Mouse (Mus musculus) induced T-regulatory cell, adult 2 months (primary cell): ENCODE data around the gene Gsk3a.

Source experiments
- DNase-seq: peaks from one replicate; pipeline ENCODE4 v3.0.0-alpha.2; 2012; ENCODE audit warnings: low read depth

Gene Gsk3a

DNA sequence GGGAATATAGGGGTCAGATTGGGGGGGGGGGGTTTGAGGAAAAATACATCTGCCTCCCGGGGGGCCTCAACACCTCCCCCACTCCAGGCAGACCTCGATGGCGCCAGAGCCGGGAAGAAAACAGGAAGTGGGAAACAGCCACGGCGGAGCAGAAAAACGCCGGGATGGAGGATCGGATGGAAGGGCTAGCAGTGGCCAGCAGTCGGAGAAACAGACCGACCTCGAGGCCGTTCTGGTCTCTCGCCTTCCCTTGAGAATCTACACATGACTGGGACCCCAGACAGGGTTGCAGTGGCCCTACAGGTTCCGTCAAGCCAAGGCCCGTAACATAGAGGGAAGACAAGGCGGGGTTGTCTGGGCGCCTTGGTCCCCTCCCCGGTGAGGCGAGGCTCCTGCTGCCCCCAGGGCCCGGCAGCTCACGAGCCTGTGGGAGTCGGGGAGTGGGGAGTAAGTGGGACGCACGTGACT lies 11.2 kb upstream of the Gsk3a start:
- no peak for DNase-seq

DNA sequence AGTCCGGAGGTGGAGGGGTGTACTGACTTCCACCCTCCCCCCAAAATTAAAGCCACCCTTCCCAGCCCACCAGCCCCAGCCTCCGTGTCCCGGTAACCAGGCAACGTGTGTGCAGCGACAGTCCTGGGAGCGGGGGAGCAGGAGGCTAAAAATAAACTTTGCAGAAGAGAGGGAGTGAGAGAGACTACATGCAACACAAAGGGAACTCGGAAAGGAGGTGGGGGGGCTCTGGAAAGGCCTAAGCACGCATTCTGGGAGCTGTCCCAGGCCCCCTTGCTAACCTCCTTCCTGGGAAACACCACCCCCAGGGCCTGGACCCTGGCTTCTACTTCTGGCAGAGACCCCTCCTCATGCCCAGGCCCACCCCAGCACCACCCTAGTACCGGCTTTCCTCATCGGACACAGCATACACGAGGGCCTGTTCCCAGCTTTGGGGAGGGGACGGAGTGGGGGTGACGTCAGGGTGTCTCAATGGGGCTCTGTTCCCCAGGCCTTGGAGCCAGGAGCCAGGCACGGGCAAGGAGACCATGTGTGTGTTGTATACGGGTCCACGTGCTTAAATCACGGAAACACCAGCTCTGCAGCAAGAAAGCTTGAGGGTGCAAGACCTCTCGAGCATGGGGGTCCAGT lies 10.5 kb upstream of the Gsk3a start:
- peak; percentile 43 for DNase-seq

DNA sequence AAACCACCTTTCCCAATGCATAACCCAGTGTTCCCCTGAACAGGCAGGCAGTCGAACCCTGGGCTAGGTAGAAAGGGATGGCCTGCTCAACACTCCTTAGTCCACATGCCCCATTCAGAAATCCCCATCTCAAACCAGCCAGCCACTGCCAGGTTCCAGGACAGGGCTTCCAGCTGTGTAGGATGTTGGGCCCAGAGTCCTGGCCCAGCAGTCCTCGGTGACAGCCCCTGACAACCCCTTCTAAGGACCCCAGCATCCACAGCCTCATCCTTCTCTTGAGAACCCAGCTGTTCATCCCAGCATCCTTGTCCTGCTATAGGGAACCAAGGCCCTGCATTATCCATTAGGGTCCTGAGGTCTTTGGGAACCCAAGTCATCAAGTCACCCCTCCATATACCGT lies 9.8 kb upstream of the Gsk3a start:
- DNase-seq = peak; percentile 43

DNA sequence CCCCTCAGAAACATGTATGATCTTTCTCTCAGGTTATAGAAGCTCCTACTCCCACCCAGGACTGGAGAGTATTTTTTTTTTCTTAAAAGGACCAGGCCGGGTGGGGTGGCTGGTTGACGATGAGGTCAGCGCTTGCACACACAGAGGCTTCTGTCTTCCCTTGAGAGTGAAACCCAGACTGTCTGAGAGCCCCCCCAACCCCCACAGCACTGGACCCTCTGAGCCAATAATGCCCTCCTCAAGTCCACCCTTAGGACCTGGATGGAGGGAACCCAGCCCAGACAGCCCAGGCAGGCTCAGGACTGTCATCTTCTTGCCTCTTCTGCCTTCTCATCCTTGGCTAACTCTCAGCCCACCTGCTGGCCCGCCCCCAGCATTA lies 9.1 kb upstream of the Gsk3a start:
- no peak for DNase-seq

DNA sequence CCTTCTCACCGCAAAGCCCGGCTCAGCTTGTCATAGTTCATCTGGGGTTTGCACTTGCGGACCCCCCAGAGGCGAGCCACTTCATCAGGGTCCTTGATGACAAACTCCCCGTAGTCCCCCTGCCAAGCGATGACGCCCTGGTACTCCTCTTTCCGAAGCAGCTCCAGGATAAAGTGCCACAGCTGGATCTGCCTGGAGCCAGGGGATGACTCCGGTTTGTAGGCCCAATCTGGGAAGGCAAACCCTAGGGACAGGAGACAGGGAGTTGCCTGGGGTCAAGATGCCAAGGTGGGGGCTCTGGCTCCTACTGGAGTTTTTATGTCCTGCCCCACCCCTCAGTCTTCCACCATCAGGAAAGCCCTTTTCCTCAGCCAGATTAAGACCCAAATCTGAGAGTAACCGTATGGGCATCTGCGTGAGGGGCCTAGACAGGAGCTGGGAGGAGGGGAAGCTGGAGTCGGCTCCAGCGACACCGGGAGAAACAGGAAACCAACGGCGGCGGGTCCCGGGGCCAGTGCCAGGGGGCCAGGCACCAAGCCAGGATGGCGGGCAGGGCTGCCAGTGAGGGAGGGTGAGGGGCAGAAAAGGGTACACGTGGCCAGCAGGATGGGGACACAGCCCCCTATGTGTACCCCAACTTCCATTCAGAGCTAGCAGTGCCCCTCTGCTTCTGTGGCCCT lies 8.6 kb upstream of the Gsk3a start:
- no peak for DNase-seq

DNA sequence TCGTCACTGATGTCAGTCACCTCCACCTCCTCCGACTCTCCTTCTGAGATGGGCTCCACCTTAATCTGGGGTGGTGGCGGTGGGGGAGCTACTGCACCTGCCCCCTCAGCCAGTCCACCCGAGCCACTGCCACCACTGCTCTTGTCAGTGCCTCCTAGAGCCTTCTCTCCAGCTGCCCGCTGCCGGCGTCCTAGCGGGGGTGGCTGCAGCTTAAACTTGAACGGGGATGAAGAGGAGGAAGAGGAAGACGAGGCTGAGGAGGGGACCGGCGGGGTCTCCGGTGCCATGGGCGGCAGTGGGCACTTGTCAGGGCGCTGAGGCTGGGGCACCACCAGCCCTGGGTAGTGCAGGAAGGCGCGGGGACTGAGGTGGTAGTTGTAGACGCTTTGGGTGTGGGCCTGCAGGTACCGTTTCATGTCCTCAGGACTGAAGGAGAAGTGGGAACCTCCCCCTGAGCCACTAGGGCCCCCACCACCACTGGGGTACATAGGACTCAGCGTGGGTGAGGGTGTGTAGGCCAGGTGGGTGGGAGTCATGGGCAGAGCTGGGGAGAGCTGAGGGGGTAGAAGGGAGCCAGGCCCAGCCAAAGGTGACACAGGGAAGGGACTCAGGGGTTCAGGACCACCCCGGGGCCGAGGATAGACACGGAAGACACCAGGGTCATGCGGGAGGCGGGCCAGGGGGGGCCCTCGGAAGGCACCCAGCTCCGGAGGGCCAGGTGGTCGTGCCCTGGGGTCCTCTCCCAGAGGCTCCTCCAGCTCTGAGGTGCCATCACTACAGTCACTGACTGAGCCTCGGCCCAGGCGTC lies 7.1 kb upstream of the Gsk3a start:
- no peak for DNase-seq

DNA sequence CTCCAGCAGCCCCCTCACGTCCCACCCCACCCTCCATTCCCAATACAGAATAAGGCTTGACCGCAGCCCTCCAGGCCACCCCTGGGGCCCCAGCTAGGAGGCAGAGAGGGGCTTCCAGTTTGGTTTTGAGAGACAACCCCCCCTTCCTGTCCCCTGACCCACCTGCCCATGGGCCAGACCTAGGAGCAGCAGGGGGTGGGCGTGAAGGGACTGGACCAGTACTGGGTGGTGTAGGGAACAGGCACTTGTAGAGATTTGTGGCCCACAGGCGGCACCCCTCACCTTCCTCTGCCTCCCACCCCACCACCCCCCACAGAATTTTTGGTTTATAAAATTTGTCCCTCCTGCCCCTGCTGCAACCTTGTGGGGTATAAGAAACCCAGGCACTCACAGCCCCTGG lies 5.7 kb upstream of the Gsk3a start:
- DNase-seq = no peak

DNA sequence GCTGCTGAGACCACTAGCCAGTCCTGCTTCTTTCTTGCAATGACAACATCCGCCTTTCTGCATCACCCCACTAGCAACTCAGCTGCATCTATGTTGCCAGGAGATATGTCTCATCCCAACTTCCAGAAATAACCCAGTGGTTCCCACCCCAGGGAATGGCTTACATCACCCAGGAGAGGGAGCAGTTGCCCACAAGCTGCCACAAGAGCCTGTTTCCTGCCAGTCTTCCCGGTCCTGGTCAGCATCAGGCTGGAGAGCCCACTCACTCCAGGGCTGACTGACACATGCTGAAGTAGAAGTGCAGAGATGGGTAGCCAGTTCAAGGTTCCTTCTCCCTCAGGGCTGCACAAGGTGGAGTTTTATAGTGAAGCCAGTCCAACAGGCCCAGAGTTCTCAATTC lies 3.4 kb upstream of the Gsk3a start:
- DNase-seq = no peak

DNA sequence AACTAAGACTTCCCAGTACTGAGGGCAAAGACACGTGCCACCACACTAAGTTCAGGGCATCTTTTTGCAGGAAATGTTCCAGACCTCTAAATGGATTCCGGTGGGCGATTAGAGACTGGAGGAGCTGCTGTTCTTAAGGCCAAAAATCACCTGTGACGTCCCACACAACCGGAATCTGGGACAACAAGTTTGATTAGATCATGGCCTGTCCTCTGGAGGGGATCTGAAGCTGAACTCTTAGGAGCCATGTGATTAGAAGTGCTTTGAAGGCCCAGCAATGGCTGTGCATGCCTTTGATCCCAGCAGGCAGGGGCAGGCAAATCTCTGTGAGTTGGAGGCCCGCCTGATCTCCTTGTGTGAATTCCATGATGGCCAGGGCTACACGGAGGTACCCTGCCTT lies 3.0 kb upstream of the Gsk3a start:
- no peak for DNase-seq

DNA sequence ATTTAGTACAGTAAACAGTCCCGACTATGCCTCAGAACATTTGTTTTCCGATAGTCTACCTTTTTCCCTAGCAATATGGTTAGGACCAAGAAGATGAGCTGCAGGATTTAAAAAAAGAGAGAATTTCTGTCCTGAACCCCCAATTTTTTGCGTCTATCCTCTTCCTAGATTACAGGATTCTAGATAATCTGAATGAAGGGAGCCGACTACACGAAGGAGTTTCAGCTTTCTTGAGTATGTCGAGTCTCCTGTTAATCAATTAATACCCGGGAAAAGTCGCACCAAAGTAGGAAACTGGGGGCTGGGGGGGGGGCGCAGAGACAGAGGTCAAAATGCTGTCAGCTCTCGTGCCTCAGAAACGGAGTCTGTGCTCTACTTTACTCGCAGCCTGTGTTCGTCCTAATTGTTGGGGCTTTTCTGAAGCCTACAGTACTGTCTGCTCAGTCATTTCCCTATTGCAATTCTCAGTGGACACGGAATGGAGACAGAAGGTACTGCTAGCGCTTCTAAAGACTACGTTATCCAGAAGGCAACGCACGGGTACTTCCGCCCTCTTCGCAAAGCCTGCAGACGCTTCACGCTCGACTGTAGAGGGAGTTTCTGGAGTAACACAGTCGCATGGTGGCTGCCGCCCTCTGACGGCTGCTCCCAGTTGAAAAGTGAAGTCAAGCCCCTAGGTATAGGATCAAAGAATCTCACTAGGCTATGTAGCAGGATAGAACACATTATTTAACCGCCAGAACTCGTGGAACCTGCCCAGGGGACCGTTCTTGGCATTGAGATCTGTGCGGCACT lies 1.4 kb upstream of the Gsk3a start:
- DNase-seq = peak; percentile 95

DNA sequence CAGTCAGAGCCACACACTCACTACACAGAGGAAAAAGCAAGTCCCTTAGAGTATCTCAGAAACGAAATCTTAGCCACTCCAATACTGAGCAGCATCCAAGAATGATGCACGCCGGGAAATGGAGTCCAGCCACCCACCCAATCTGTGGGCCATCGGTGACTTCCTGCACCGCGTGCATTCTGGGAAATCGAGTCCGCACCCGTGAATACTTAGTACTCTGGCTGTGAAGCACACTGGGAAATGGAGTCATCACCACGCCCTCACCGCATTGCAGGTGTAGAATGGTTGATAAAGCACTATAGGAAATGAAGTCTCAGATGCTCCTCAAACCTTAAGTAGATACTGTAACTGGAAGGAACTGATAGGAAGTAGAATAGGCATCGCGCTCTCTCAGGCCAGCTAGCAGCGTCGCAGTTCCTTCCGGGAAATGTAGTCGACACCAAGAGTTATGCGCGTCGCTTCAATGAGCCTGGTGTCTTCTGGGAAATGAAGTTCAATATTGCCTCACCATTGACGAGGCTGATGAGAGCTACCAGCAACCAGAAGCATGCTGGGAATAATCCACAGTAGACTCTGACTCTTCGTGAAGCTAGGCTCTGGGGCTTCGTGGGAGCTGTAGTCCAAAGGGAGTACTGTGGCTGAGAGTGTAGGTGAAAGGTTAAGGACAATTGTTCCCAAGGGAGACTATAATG lies 510 bp upstream of the Gsk3a start:
- peak; percentile 99 for DNase-seq

DNA sequence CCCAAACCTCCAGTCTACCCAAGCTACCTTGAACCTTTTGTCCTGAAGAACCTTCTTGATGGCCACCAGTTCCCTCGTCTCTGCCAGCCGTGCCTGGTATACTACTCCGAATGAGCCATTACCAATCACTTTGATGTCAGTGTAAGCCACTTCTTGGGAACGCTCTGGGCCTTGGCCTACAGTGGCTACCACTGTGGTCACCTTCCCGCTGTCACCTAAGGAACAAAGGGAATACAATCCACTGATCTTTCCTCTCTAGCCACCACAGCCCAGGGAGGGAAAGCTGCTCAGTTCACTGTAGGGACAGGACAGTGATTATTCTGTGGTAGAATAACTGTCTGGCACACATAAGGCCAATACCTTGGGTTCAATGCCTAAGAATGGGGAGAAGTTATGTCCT lies 2.1 kb downstream of the Gsk3a start:
- DNase-seq = no peak

DNA sequence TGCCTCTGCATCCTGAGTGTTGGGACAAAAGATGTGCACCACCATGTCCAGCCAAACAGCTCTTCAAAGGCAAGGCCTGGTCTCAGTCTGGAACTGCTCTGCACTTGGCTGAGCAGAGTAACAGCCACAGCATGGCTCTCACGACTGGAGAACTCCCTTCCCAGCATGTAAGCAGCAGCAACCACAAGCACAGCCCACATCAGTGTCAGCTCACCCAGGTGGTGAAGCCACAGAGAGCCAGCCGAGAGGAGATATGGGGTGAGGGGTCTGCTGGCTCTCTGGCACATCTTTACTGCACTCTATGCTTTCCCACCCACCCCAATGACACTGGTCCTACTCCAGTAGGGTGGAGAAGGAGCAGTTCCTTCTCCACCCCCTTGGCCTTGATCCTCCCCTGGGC lies 4.6 kb downstream of the Gsk3a start:
- no peak for DNase-seq

DNA sequence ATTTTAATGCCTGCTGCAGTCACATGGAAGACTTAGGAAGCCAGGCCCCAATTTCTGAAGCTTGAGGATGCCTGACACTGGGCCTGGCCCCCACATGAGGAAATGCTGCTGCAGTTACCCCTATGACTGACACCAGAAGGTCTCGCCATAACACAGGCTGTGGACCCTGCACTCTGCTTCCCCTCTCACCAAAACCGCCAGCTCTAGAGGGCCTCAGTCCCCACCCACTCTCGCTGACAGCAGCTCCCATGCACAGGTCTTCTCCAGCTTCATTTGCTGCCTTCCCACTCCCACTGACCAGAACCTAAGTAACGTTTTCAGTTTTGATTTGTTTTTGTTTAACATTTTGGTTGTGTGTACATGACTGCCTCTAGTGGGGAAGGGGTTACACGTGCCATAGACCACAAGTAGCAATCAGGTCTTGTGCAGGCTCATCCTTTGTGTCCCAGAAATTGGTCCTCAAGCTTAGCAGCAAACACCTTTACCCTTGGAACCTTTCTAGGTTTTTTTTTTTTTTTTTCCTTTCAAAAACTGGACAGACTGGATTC lies 5.5 kb downstream of the Gsk3a start:
- DNase-seq = peak; percentile 45

DNA sequence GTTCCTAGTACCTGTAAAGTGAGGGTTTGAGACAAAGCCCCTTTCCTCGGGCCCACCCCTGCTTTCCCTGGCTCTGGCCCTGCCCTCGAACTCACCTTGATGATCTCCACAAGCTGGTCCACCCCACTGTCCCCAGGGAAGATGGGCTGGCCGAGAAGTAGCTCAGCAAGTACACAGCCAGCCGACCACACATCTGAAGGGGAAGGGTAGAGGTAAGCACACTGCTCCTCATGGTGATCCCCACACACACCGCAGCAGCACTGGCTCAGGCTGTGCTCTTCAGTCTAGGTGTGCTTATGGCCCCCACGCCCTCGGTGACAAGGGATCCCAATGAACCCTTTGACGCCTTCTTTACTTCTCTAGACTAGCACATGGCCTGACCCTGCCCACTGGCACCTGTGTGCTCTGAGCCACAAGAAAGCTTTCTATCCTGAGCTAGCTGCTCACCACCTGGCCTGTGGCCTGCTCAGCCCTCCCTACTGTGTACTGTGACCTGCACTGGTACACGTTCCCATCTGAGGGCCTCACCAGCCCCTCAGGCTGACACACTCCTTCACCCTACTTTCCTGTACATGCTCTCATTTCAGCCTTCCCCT lies 6.9 kb downstream of the Gsk3a start:
- DNase-seq = no peak

DNA sequence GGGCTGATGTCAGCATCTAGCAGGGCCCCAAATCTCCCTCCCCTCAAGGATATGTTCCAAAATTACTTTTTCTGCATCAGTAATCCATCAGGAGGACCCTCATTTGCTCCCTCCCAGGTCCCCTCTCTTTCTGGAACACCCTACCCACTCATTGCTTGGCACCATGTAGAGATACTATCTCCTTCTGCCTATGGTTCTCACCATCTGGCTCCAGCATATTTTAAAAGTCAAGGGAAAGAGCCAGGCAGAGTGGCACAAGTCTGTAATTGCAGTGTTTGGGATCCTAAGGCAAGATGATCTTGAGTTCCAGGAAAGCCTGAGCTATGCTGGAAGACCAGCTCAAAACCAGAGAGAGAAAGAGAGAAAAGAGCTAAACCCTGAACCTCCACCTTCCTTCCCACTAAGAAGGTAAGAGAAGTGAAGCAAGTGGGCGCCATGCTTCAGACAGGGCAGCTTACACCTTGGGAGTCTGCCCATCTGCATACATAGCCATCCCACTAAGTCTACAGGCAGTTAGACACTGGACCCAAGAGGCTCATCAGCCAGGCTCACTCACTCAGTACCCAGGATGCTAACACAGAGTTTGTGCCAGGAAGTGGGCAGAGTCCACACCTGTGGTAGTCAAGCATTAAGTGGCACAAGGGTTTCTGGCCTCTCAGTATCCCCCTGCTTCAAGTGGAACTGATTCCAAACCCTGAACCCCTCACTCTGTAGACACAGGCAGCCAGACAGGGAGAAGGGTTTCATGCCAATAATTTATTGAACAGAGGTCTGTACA lies 9.9 kb downstream of the Gsk3a start:
- no peak for DNase-seq

DNA sequence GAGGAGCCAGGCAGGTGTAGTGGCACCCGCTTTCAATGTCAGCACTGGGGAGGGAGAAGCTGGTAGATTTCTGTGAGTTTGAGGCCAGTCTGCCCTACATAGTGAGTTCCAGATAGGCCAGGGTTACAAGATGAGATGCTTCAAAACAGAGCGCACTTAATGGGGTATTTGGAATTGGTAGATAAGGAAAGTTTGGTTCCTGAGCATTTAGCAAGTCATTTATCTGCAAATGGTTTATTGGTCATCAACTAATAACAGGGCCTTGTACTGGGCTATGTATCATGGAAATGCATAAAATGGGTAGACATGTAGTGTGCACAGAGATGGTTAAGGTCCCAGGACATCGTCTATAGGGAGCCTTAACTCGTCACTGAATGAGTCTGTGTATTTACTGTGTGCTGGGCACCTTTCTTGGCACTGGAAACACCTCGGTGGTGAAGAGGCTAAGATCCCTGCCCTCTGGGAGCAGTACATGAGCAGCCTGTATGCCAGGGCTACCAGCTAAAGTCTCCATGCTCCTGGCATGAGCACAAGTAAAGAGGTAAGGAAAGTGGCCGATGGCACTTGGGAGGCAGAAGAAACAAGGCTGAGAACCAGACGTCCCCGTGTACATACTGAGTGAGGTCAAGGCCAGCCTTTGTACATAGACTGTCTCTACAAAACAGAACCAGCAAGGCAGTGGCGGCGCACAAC lies 15.2 kb downstream of the Gsk3a start:
- no peak for DNase-seq

DNA sequence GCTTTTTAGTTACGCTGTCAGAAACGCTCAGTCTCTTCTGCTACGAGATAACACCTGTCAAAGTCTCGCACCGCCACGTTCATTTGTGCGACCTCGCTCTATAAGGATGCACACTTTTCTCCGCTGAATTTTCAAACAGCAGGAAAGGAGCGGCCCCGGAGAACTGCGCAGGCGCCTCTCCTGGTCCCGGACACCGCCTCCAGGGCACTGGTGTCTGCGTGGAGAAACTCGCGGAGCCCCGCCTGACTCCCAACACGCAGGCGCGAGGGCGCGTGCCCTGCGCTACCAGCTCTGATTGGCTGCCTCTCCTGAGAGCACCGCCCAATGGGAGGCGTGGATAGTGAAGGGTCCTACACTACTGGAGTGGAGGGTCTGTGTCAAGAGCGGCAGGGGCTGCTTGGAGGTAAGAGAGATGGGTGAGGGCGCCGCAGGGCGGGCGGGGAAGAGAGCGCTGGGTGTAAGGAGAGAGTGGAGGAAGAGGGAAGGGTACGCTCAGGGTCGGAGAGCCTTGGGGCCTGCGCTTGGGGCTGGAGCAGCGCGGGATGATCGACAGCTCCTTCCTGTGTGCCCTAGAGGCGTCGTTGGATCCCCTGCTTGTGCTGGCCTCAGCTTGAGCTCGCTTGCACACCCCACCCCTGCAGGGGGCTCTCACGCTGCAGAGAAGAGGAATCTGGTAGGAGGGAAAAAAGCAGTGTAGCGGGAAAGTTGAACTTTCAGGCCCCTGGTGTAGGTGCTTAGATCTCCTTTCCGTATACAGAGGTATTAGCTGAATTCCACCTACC lies 16.4 kb downstream of the Gsk3a start, which contains the start of gene Zfp526:
Gene Zfp526, plus strand, starts transcription at position 324 of the 782 bp plus-strand sequence.
- peak; percentile 99 for DNase-seq
